Mouse (Mus musculus): ENCODE measurements at regions not wholly inside any gene's neighbourhood (a gene's known extent, or its start where the extent isn't known, plus 50 kb on each side); places are given as distances from the start of the nearest gene placed in this dataset.
"Not testable (repeated sequence)": the region's sequence is repeated elsewhere in the genome, so short reads cannot be mapped to it uniquely, and the experiment has no call there.

- no peak overlapping the region for H3K9ac ChIP-seq
- H3K4me2 ChIP-seq = no peak overlapping the region
- 79% methylated on average over 6 of the region's 6 CpGs for WGBS
- no peak for ATAC-seq (ENCODE audit: low FRiP score, low read depth)
- no peaks in the 10 kb centered on the region for H3K9me3 ChIP-seq
- no peak overlapping the region for H3K27ac ChIP-seq (replicated peaks)
- no peaks in the 10 kb centered on the region for H3K4me1 ChIP-seq (replicated peaks)
- H3K36me3 ChIP-seq = no peaks in the 10 kb centered on the region
- H3K27me3 ChIP-seq = no peaks in the 10 kb centered on the region
- no peak overlapping the region for H3K4me3 ChIP-seq
Measured at GRCm38 (mm10) chr10:118617291-118618044, 176.6 kb downstream of the Ifng start.

- not testable (repeated sequence) for H3K4me1 ChIP-seq (replicated peaks); H3K9ac ChIP-seq; H3K4me3 ChIP-seq; H3K27ac ChIP-seq (replicated peaks); ATAC-seq (ENCODE audit: low FRiP score, low read depth); H3K27me3 ChIP-seq; H3K9me3 ChIP-seq; H3K36me3 ChIP-seq; H3K4me2 ChIP-seq
- 95% methylated on average over 4 of the region's 4 CpGs for WGBS
Measured at GRCm38 (mm10) chr10:118618251-118618650, 177.4 kb downstream of the Ifng start.

GRCm38 (mm10) chr10:118618766-118619600, 178.1 kb downstream of the Ifng start:
- H3K4me2 ChIP-seq = no peak overlapping the region
- no peaks in the 10 kb centered on the region for H3K4me1 ChIP-seq (replicated peaks)
- no peaks in the 10 kb centered on the region for H3K36me3 ChIP-seq
- ATAC-seq (ENCODE audit: low FRiP score, low read depth) = no peak
- H3K9me3 ChIP-seq = no peaks in the 10 kb centered on the region
- WGBS = 91% methylated on average over 10 of the region's 10 CpGs
- H3K27ac ChIP-seq (replicated peaks) = no peak overlapping the region
- H3K4me3 ChIP-seq = no peak overlapping the region
- H3K27me3 ChIP-seq = no peaks in the 10 kb centered on the region
- no peak overlapping the region for H3K9ac ChIP-seq

- 70% methylated on average over 1 of the region's 1 CpGs for WGBS
- H3K9me3 ChIP-seq = no peaks in the 10 kb centered on the region
- no peaks in the 10 kb centered on the region for H3K4me1 ChIP-seq (replicated peaks)
- no peak overlapping the region for H3K9ac ChIP-seq
- H3K36me3 ChIP-seq = no peaks in the 10 kb centered on the region
- no peak overlapping the region for H3K27ac ChIP-seq (replicated peaks)
- no peak overlapping the region for H3K4me3 ChIP-seq
- H3K27me3 ChIP-seq = no peaks in the 10 kb centered on the region
- no peak for ATAC-seq (ENCODE audit: low FRiP score, low read depth)
- H3K4me2 ChIP-seq = no peak overlapping the region
Measured at GRCm38 (mm10) chr10:118619601-118620000, 178.8 kb downstream of the Ifng start.

- H3K36me3 ChIP-seq = no peaks in the 10 kb centered on the region
Measured at GRCm38 (mm10) chr10:118620611-118621010, 179.8 kb downstream of the Ifng start.

GRCm38 (mm10) chr10:118621546-118621945, 180.7 kb downstream of the Ifng start:
- H3K27me3 ChIP-seq = no peaks in the 10 kb centered on the region
- no peak for ATAC-seq (ENCODE audit: low FRiP score, low read depth)
- no peak overlapping the region for H3K27ac ChIP-seq (replicated peaks)
- H3K4me3 ChIP-seq = no peak overlapping the region
- H3K36me3 ChIP-seq = no peaks in the 10 kb centered on the region
- H3K9me3 ChIP-seq = no peaks in the 10 kb centered on the region
- H3K4me2 ChIP-seq = no peak overlapping the region
- no peaks in the 10 kb centered on the region for H3K4me1 ChIP-seq (replicated peaks)
- WGBS = 84% methylated on average over 4 of the region's 4 CpGs
- no peak overlapping the region for H3K9ac ChIP-seq

More at GRCm38 (mm10) chr10:118620611-118621010, 179.8 kb downstream of the Ifng start:
- H3K9ac ChIP-seq = no peak overlapping the region
- no peak overlapping the region for H3K27ac ChIP-seq (replicated peaks)
- H3K4me1 ChIP-seq (replicated peaks) = no peaks in the 10 kb centered on the region
- no peak overlapping the region for H3K4me3 ChIP-seq
- no peak overlapping the region for H3K4me2 ChIP-seq
- H3K27me3 ChIP-seq = no peaks in the 10 kb centered on the region
- H3K9me3 ChIP-seq = no peaks in the 10 kb centered on the region
- no peak for ATAC-seq (ENCODE audit: low FRiP score, low read depth)

- Histone ChIP-seq H3K4me3 (no peak overlapping the region), H3K4me2 (no peak overlapping the region), H3K4me1 (replicated peaks) (no peaks in the 10 kb centered on the region), H3K36me3 (no peaks in the 10 kb centered on the region), H3K27me3 (no peaks in the 10 kb centered on the region), H3K9me3 (no peaks in the 10 kb centered on the region), H3K9ac (no peak overlapping the region), H3K27ac (replicated peaks) (no peak overlapping the region)
- WGBS = 76% methylated on average over 6 of the region's 6 CpGs
- ATAC-seq (ENCODE audit: low FRiP score, low read depth) = no peak
Measured at GRCm38 (mm10) chr10:118622131-118622530, 181.3 kb downstream of the Ifng start.

GRCm38 (mm10) chr10:118622916-118623315, 182.1 kb downstream of the Ifng start:
- ATAC-seq (ENCODE audit: low FRiP score, low read depth) = no peak
- H3K4me1 ChIP-seq (replicated peaks) = no peaks in the 10 kb centered on the region
- H3K9ac ChIP-seq = no peak overlapping the region
- no peak overlapping the region for H3K4me3 ChIP-seq
- no peak overlapping the region for H3K27ac ChIP-seq (replicated peaks)
- WGBS = 74% methylated on average over 2 of the region's 2 CpGs
- H3K27me3 ChIP-seq = no peaks in the 10 kb centered on the region
- no peaks in the 10 kb centered on the region for H3K36me3 ChIP-seq
- no peaks in the 10 kb centered on the region for H3K9me3 ChIP-seq
- no peak overlapping the region for H3K4me2 ChIP-seq

GRCm38 (mm10) chr10:118624368-118624767, 183.5 kb downstream of the Ifng start:
- Histone ChIP-seq H3K4me3 (no peak overlapping the region), H3K9me3 (no peaks in the 10 kb centered on the region), H3K27me3 (no peaks in the 10 kb centered on the region), H3K36me3 (no peaks in the 10 kb centered on the region), H3K27ac (replicated peaks) (no peak overlapping the region), H3K9ac (no peak overlapping the region), H3K4me1 (replicated peaks) (no peaks in the 10 kb centered on the region), H3K4me2 (no peak overlapping the region)
- WGBS = 87% methylated on average over 7 of the region's 7 CpGs
- no peak for ATAC-seq (ENCODE audit: low FRiP score, low read depth)

GRCm38 (mm10) chr10:118628000-118628399, 187.2 kb downstream of the Ifng start:
- Histone ChIP-seq H3K4me1 (replicated peaks) (no peaks in the 10 kb centered on the region), H3K9me3 (no peaks in the 10 kb centered on the region), H3K27ac (replicated peaks) (no peak overlapping the region), H3K9ac (no peak overlapping the region), H3K4me2 (no peak overlapping the region), H3K36me3 (no peaks in the 10 kb centered on the region), H3K4me3 (no peak overlapping the region), H3K27me3 (no peaks in the 10 kb centered on the region)
- WGBS = 92% methylated on average over 6 of the region's 6 CpGs
- ATAC-seq (ENCODE audit: low FRiP score, low read depth) = no peak

- no peak overlapping the region for H3K27ac ChIP-seq (replicated peaks)
- no peaks in the 10 kb centered on the region for H3K4me1 ChIP-seq (replicated peaks)
- ATAC-seq (ENCODE audit: low FRiP score, low read depth) = no peak
- WGBS = 90% methylated on average over 22 of the region's 22 CpGs
- no peaks in the 10 kb centered on the region for H3K9me3 ChIP-seq
- H3K9ac ChIP-seq = no peak overlapping the region
- H3K36me3 ChIP-seq = no peaks in the 10 kb centered on the region
- no peak overlapping the region for H3K4me3 ChIP-seq
- no peak overlapping the region for H3K4me2 ChIP-seq
- H3K27me3 ChIP-seq = no peaks in the 10 kb centered on the region
Measured at GRCm38 (mm10) chr10:118629360-118630040, 188.7 kb downstream of the Ifng start.

GRCm38 (mm10) chr10:118631786-118632185, 190.9 kb downstream of the Ifng start:
- Histone ChIP-seq H3K27ac (replicated peaks) (no peak overlapping the region), H3K27me3 (no peaks in the 10 kb centered on the region), H3K4me2 (no peak overlapping the region), H3K9me3 (no peaks in the 10 kb centered on the region), H3K4me3 (no peak overlapping the region), H3K9ac (no peak overlapping the region), H3K36me3 (no peaks in the 10 kb centered on the region), H3K4me1 (replicated peaks) (no peaks in the 10 kb centered on the region)
- no peak for ATAC-seq (ENCODE audit: low FRiP score, low read depth)
- 81% methylated on average over 1 of the region's 1 CpGs for WGBS

Measured in hindbrain, embryonic 15.5 days (tissue).